Mouse (Mus musculus) heart, postnatal 0 days (tissue): Measurements from ENCODE around the gene Vgll4. TPM values are rescaled to one million over a fixed set of nuclear protein-coding genes. Genes with fewer than 3 reads are reported as not detected.

Source experiments
- ATAC-seq: fragments of 200-750 bp; cut with Nextera tagmentation; 2 replicates; pipeline ENCODE4 v1.8.0; 2017; ENCODE audit warnings: low read depth, moderate number of reproducible peaks, moderate library complexity; ENCODE audit not compliant: insufficient read depth
- DNase-seq: peaks from one replicate; pipeline ENCODE4 v3.0.0-alpha.2; 2016; ENCODE audit warnings: low spot score
- H3K27ac ChIP-seq: fragments of 300-500 bp; sonication (generic); 2 replicates; pipeline ENCODE4 v1.5.1; 2014; ENCODE audit warnings: low read depth, mild to moderate bottlenecking
- H3K27me3 ChIP-seq: fragments of 300-500 bp; sonication (generic); 2 replicates; pipeline ENCODE4 v1.6.1; 2014; ENCODE audit warnings: low read length, mixed read lengths; ENCODE audit not compliant: control insufficient read depth, insufficient read depth
- H3K36me3 ChIP-seq: fragments of 300-500 bp; sonication (generic); replicated peaks from 2 replicates; pipeline ENCODE4 v1.6.1; 2014; ENCODE audit warnings: low read length, mixed read lengths; ENCODE audit not compliant: control insufficient read depth, insufficient read depth
- H3K4me1 ChIP-seq: fragments of 300-500 bp; sonication (generic); 2 replicates; pipeline ENCODE4 v1.6.1; 2014; ENCODE audit warnings: antibody characterized with exemption; ENCODE audit not compliant: control insufficient read depth, insufficient read depth
- H3K4me2 ChIP-seq: fragments of 300-500 bp; sonication (generic); 2 replicates; pipeline ENCODE4 v1.6.1; 2014; ENCODE audit warnings: low read depth, mild to moderate bottlenecking, low read length, moderate library complexity
- H3K4me3 ChIP-seq: fragments of 300-500 bp; sonication (generic); 2 replicates; pipeline ENCODE4 v1.5.1; 2014; ENCODE audit warnings: low read depth, low read length
- H3K9ac ChIP-seq: fragments of 300-500 bp; sonication (generic); replicated peaks from 2 replicates; pipeline ENCODE4 v1.6.1; 2014; ENCODE audit warnings: low read depth, low read length, mixed read lengths
- H3K9me3 ChIP-seq: fragments of 300-500 bp; sonication (generic); replicated peaks from 2 replicates; pipeline ENCODE4 v1.6.1; 2016; ENCODE audit warnings: low read length; ENCODE audit not compliant: control insufficient read depth
- CTCF ChIP-seq: IDR thresholded peaks from 2 replicates; pipeline ENCODE4 v1.5.1; 2016; ENCODE audit warnings: antibody characterized with exemption, control low read depth, low read depth
- EP300 ChIP-seq: IDR thresholded peaks from 2 replicates; pipeline ENCODE4 v1.6.1; 2016; ENCODE audit warnings: antibody characterized with exemption, low read depth
- WGBS: fragments of 180-500 bp; shearing (Covaris S2); extraction: QIAGEN DNeasy Blood & Tissue Kit; methylation state at CpG from one replicate; pipeline ENCODE4 v1.1.7; 2014; 5-methylcytosine and 5-hydroxymethylcytosine counted together
- polyA plus RNA-seq: library from polyadenylated mRNA; unstranded; fragments of >200 nt; fragmentation: Nextera tagmentation; extraction: Ambion mirVana; gene quantifications from 2 replicates; pipeline ENCODE4 v1.2.1, GENCODE M21; 2015
- total RNA-seq: library from RNA; depleted of rRNA; stranded (reverse); fragments of >200 nt; gene quantifications from 2 replicates; pipeline ENCODE4 v1.2.3, GENCODE M21; 2014; ENCODE audit warnings: low replicate concordance

Vgll4 gene
- total and polyA plus RNA-seq, 2 experiments from 2014 or later, result 38.8 to 52.2 TPM

DNA sequence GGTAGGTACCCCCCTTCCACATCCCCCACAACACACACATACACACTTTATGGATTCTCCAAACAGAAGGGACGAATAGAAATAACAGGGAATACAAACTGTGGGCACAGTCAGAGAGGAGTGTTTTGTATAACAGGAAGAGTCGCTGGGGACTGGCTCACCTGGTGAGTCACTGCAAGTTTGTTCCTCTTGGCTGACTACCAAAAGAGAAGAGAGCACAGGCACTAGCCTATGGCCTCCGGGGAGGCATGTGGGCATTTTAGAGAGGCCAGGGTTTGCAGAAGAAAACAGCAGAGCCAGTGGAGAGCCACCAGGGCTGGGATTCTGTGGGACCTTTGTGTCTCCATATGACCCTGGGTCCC is 18.8 kb upstream of the Vgll4 start:
- no peak overlapping the region for H3K4me3 ChIP-seq
- H3K27ac ChIP-seq, result no peak overlapping the region
- TF ChIP-seq EP300 (no peak), CTCF (no peak)
- no peak overlapping the region for H3K4me2 ChIP-seq
- no peak for DNase-seq
- H3K9me3 ChIP-seq, result no peaks in the 10 kb centered on the region
- WGBS, result 50% methylated on average over 3 of the region's 3 CpGs
- H3K4me1 ChIP-seq, result no peaks in the 10 kb centered on the region
- no peaks in the 10 kb centered on the region for H3K36me3 ChIP-seq
- H3K27me3 ChIP-seq, result no peaks in the 10 kb centered on the region
- no peak overlapping the region for H3K9ac ChIP-seq
- no peak for ATAC-seq

DNA sequence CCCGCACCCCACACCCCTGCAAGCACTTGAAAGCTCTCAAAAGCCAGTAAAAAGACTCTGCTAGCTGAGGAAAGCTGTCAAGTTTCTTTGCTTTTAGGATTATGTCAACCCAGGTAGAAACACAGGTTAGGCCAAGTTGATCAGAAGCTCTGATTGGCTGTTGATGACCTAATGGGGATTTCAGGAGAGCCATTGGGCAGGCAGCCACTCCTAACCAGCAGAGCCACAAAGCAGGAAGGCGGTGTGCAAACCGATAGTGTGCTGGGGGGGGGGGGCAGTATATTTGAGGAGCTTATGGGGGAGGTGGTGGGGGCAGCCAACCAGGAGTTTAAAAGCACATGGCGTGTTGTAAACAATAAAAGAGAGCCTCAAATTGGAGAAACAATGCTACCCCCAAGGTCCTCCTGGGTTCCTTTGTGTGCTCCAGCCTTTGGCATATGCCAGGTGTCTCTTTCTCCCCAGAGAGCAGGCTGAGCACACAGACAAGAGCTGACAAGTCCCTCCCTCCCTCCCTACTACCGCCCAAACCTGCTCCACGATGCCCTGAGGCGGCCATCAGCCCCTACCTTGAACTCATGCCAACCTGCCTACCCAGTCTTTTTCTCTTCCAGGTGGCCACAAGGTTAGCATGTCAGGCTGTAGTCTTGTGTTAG is 18.3 kb upstream of the Vgll4 start:
- Histone ChIP-seq H3K4me2 (no peak overlapping the region), H3K4me3 (no peak overlapping the region), H3K4me1 (no peaks in the 10 kb centered on the region), H3K9me3 (no peaks in the 10 kb centered on the region), H3K9ac (no peak overlapping the region), H3K27me3 (no peaks in the 10 kb centered on the region), H3K27ac (no peak overlapping the region), H3K36me3 (no peaks in the 10 kb centered on the region)
- ATAC-seq, result no peak
- WGBS, result 72% methylated on average over 7 of the region's 7 CpGs
- no peak for DNase-seq
- TF ChIP-seq CTCF (no peak), EP300 (no peak)

DNA sequence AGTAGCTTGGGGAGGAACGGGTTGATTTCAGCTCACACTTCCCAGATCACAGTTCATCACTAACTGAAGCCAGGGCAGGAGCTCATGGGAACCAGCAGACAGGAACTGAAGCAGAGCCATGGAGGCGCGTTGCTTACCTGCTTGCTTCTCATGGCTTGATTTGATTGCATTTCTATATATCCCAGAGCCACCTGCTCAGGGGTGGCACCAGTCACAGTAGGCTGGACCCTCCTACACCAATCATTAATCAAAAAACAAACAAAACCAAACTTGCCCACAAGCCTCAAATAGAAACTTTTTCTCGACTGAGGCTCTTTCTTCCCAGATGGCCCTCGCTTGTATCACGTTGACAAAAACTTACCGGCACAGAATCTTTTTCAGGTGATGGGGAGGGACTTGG is 12.9 kb upstream of the Vgll4 start:
- no peak for ATAC-seq
- WGBS, result 71% methylated on average over 7 of the region's 7 CpGs
- DNase-seq, result no peak

DNA sequence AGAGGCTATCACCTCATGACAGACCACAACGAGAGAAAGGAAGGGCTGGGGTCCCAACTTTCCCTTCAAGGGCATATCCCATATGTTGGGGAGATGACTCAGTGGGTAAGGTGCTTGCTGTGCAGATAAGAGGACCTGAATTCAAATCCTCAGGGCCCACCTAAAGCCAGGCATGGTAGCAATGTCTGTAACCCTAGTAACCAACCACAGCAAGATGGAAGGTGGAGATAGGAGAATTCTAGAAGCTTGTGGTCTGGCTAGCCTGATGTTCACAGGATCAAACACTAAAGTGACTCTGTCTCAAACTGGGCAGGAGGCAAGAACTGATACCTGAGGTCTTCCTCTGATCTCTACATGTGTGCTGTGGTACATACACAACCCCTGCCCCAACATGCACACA is 9.9 kb upstream of the Vgll4 start:
- H3K9ac ChIP-seq, result no peak overlapping the region
- H3K27me3 ChIP-seq, result no peaks in the 10 kb centered on the region
- H3K36me3 ChIP-seq, result no peaks in the 10 kb centered on the region
- ATAC-seq (no peak), DNase-seq (no peak)
- H3K4me3 ChIP-seq, result no peak overlapping the region
- no peak overlapping the region for H3K27ac ChIP-seq
- no peaks in the 10 kb centered on the region for H3K9me3 ChIP-seq
- TF ChIP-seq EP300, result no peak
- no peak for TF ChIP-seq CTCF
- no peaks in the 10 kb centered on the region for H3K4me1 ChIP-seq
- H3K4me2 ChIP-seq, result no peak overlapping the region
- WGBS, result 35% methylated on average over 1 of the region's 1 CpGs

More for the DNA sequence above, 12.9 kb upstream of the Vgll4 start:
- H3K27ac ChIP-seq, result no peak overlapping the region
- H3K4me3 ChIP-seq, result no peak overlapping the region
- TF ChIP-seq EP300, result no peak
- TF ChIP-seq CTCF, result no peak
- H3K27me3 ChIP-seq, result no peaks in the 10 kb centered on the region
- H3K36me3 ChIP-seq, result no peaks in the 10 kb centered on the region
- H3K4me2 ChIP-seq, result no peak overlapping the region
- no peaks in the 10 kb centered on the region for H3K9me3 ChIP-seq
- no peaks in the 10 kb centered on the region for H3K4me1 ChIP-seq
- no peak overlapping the region for H3K9ac ChIP-seq

DNA sequence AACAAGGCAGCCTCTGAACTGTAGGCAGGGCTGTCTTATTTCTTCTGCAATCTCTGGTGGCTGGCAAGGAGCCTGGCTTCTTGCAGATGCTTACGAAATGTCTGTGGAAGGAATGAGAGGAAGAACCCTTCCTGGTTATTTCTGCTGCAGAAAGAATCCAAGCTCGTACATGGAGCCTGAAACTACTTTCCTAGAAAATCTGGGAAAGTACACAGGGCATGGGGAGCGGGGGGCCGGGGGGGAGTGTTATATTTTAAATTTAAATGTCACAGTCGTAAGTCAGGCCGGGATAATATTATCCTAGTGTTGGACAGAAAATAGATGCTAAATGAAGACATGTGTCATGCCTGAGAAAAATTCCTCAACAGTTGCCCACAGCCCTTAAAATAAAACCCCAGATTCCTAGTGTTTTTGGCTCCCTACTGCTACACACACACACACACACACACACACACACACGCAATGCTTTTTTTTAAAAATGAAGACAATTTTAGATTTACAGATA is 7.2 kb upstream of the Vgll4 start:
- DNase-seq, result no peak
- no peaks in the 10 kb centered on the region for H3K9me3 ChIP-seq
- ATAC-seq, result no peak
- no peaks in the 10 kb centered on the region for H3K4me1 ChIP-seq
- H3K4me3 ChIP-seq, result no peak overlapping the region
- WGBS, result 70% methylated on average over 7 of the region's 7 CpGs
- TF ChIP-seq EP300, result no peak
- no peak for TF ChIP-seq CTCF
- H3K27ac ChIP-seq, result no peak overlapping the region
- no peaks in the 10 kb centered on the region for H3K27me3 ChIP-seq
- H3K9ac ChIP-seq, result no peak overlapping the region
- H3K4me2 ChIP-seq, result no peak overlapping the region
- H3K36me3 ChIP-seq, result no peaks in the 10 kb centered on the region

DNA sequence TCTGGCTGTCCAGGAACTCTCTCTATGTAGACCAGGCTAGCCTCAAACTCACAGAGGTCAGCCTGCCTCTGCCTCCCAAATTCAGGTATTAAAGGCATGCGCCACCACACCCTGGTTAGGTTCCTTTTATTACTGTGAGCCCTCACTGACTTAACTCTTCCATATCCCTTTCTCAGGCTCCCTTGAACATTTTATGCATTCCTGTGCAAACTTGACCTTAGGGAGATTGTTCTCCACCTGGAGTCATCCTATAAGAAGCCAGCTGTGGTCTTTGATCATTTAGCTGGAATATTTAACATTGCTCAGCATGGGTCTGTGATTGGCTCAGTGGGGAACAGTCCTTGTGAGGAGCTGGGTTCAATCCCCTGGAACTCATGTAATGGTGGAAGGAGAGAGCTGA is 4.5 kb upstream of the Vgll4 start:
- Histone ChIP-seq H3K4me2 (no peak overlapping the region), H3K9me3 (no peaks in the 10 kb centered on the region), H3K36me3 (no peaks in the 10 kb centered on the region), H3K4me3 (no peak overlapping the region), H3K9ac (no peak overlapping the region), H3K27me3 (peaks cover 4% of the 10 kb centered on the region; the same call in 1 of the 2 replicates), H3K4me1 (peaks cover 3% of the 10 kb centered on the region; the same call in 1 of the 2 replicates), H3K27ac (no peak overlapping the region)
- 90% methylated on average over 1 of the region's 1 CpGs for WGBS
- DNase-seq (no peak), ATAC-seq (no peak)
- TF ChIP-seq CTCF (no peak), EP300 (no peak)
